Mouse (Mus musculus): ENCODE results near the gene Eif4enif1. TPM values are rescaled to one million over a fixed set of nuclear protein-coding genes. Genes with fewer than 3 reads are reported as not detected.
"Not testable (repeated sequence)": the region's sequence is repeated elsewhere in the genome, so short reads cannot be mapped to it uniquely, and the experiment has no call there.

The Eif4enif1 gene
- total RNA-seq (2014; fragmentation: Nextera tagmentation) (103 and 156 TPM in 2 replicates), total RNA-seq (2017) (58.1 and 86.4 TPM in 2 replicates)

DNA sequence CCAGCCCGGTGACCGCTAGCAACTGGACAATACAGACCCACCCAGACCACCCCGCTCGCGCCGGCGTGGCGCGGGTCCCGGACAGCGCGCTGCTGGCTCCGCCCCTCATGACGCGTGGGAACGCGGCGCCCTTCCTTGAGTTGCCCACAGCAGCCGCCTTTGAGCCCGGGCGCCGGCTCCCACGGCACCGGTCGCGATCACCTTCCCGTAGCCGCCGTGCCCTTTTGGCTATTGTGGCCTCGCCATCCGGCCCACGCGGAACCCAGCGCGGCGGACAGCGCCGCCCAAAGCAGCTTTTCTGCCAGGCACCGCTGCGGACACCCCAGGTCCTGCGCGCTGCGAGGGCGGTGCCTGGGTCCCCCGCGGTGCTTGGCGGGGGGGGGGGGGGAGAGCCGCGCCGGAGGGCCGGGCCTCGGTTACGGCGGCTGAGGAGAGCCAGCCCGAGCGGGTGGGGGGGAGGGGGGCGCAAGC, at the start of gene Eif4enif1:
TSS of gene Eif4enif1 (plus strand) at position 162 of the 471 bp plus-strand sequence.
- ATAC-seq (replicated peaks; ENCODE audit: low FRiP score, low TSS enrichment, poor library complexity, severe bottlenecking) = peak; percentile 37

- ATAC-seq (replicated peaks; ENCODE audit: low FRiP score, low TSS enrichment, poor library complexity, severe bottlenecking) = peak; percentile 3; the same call in 1 of the 2 replicates
Measured at GRCm38 (mm10) chr11:3153666-3154397, 48.4 kb upstream of the Eif4enif1 start.

GRCm38 (mm10) chr11:3156991-3157390, 45.2 kb upstream of the Eif4enif1 start:
- not testable (repeated sequence) for ATAC-seq (replicated peaks; ENCODE audit: low FRiP score, low TSS enrichment, poor library complexity, severe bottlenecking)

DNA sequence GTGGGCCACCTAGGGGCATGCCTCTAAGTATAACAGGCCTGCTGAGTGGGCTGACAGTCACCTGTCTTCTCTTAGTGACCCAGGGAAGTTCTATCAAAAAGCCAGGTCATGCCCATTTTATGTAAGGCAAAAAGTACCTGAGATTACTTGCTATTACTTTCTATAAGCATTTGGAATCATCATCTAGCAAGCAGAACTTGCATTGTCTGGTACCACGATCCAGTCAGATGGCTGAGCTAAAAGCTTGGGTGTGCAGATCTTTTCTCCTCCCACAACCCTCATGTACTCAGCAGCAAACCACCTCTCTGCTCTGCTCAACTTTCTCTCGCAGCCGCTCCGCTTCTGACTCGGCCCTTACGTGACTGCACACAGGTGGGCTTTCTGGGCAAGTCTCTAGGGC, 44.2 kb upstream of the Eif4enif1 start:
- ATAC-seq (replicated peaks; ENCODE audit: low FRiP score, low TSS enrichment, poor library complexity, severe bottlenecking) = not testable (repeated sequence)

DNA sequence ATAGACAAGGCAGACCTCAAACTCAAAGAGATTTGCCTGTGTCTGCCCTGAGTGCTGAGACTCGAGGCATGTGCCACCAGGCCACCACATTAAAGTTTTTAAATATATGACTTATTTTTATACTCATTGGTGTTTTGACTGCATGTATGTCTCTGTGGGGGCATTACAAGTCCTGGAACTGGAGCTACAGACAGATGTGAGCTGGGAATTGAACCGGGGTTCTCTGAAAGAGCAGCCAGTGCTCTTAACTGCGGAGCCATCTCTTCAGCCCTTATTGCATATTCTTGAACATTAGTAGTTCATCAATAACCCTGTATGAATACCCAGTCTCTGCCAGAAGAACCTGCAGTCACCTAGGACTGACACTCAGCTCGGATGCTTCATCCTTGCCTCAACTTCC, 43.4 kb upstream of the Eif4enif1 start:
- ATAC-seq (replicated peaks; ENCODE audit: low FRiP score, low TSS enrichment, poor library complexity, severe bottlenecking) = not testable (repeated sequence)

DNA sequence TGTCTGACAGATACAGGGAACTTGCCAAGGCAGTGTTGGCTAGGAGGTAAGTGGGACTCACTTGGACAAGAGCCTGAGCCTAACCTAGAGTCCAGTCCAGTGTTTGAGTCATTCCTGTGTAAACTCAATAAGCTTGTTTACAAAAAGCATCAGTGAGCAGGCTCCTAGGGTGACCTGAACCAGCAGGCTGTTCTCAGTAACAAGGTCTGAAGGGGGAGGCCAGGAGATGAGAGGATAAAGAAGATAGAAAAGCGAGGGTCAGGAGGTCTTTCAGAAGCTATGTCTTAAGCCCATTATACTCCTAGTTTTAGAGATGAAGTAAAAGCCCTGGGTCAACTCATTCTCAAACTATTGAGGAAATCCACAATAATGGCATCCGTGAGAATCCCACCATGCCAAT, 40.8 kb upstream of the Eif4enif1 start:
- not testable (repeated sequence) for ATAC-seq (replicated peaks; ENCODE audit: low FRiP score, low TSS enrichment, poor library complexity, severe bottlenecking)

DNA sequence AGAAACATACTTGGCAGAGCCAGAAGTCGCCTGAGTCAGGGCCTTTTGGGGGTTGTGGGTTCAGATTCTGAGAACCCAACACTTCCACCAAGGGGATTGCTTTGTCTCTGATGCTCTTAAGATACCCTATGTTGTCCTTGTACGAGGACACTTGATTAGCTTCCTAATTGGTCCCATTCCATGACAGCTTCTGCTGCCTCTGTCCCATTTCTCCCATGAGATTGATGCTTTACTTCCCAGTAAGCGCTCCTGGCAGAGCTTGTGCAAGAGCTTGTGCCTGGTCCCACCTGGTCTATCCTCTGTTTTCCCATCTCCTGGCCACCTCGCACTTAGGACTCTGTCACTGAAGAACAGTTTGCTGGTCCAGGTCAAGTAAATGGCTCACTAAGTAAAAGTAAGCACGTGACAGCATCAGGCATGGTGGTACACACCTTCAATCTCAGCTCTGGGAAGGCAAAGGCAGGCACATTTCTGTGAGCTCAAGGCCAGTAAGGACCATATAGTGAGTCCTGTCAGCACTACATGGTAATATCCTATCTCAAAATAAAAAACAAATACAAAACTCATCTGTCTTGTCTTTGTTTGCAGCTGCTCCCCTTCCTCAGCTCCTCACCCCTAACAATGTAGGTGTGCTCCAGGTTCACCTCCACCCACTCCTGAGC, 39.8 kb upstream of the Eif4enif1 start:
- ATAC-seq (replicated peaks; ENCODE audit: low FRiP score, low TSS enrichment, poor library complexity, severe bottlenecking) = peak; percentile 6; the same call in 1 of the 2 replicates

GRCm38 (mm10) chr11:3163122-3163521, 39.1 kb upstream of the Eif4enif1 start:
- not testable (repeated sequence) for ATAC-seq (replicated peaks; ENCODE audit: low FRiP score, low TSS enrichment, poor library complexity, severe bottlenecking)

GRCm38 (mm10) chr11:3163661-3164060, 38.5 kb upstream of the Eif4enif1 start:
- ATAC-seq (replicated peaks; ENCODE audit: low FRiP score, low TSS enrichment, poor library complexity, severe bottlenecking) = not testable (repeated sequence)

- peak; percentile 16 for ATAC-seq (replicated peaks; ENCODE audit: low FRiP score, low TSS enrichment, poor library complexity, severe bottlenecking)
Measured at GRCm38 (mm10) chr11:3165210-3165782, 36.9 kb upstream of the Eif4enif1 start.

- ATAC-seq (replicated peaks; ENCODE audit: low FRiP score, low TSS enrichment, poor library complexity, severe bottlenecking) = not testable (repeated sequence)
Measured at GRCm38 (mm10) chr11:3166321-3166720, 35.9 kb upstream of the Eif4enif1 start.

DNA sequence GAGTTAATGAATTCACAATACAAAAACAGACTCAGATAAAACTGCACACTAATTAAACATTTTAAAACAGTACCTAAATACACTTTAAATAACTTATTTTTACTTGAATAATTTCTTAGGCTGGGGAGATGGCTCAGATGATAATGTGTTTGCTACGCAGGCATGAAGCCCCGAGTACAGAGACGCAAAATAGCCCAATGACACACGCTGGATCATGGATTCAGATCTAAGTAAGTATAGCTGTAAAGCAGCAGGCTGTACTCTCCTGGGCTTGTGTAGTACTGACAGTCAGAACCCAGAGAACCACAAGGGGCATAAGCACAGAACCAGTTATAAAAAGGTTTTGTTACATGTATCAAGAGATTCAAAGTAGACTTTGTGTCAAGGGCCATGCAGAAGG, 35.1 kb upstream of the Eif4enif1 start:
- 0 out of 2 replicates have a peak, but pooled peaks have one; percentile 6 for ATAC-seq (replicated peaks; ENCODE audit: low FRiP score, low TSS enrichment, poor library complexity, severe bottlenecking)

DNA sequence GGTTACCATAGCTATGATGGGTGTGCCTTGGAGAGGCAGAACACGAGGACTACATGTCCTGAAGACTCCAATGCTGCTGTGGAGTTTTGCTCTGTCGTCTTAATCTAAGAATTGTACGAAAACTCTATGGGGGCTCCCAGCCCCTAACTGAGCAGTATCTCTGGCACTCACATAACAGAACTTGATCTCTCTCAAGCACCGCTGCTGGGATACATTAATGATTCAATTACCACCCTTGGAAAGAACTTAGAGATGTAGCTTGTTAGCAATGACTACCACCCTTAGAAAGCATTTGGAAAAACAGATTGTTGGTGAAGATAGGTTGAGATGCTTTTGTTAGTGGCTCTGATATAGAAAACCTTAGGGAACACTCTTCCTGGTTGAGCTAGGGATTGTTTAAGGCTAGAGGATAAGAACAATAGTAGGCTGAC, 34.6 kb upstream of the Eif4enif1 start:
- ATAC-seq (replicated peaks; ENCODE audit: low FRiP score, low TSS enrichment, poor library complexity, severe bottlenecking) = 0 out of 2 replicates have a peak, but pooled peaks have one; percentile 6

- not testable (repeated sequence) for ATAC-seq (replicated peaks; ENCODE audit: low FRiP score, low TSS enrichment, poor library complexity, severe bottlenecking)
Measured at GRCm38 (mm10) chr11:3169042-3169441, 33.1 kb upstream of the Eif4enif1 start.

DNA sequence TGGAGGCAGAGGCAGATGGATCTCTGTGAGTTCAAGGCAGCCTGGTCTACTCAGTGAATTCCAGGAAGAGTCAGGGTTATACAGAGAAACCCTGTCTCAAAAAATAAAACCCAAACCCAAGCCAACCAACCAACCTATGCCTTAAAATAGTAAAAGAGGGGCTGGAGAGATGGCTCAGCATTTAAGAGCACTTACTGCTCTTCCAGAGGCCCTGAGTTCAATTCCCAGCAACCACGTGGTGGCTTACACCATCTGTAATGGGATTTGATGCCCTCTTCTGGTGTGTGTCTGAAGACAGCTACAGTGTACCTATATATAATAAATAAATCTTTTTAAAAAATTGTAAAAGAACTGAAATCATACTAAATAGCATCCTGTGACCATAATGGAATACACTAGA, 30.3 kb upstream of the Eif4enif1 start:
- not testable (repeated sequence) for ATAC-seq (replicated peaks; ENCODE audit: low FRiP score, low TSS enrichment, poor library complexity, severe bottlenecking)

DNA sequence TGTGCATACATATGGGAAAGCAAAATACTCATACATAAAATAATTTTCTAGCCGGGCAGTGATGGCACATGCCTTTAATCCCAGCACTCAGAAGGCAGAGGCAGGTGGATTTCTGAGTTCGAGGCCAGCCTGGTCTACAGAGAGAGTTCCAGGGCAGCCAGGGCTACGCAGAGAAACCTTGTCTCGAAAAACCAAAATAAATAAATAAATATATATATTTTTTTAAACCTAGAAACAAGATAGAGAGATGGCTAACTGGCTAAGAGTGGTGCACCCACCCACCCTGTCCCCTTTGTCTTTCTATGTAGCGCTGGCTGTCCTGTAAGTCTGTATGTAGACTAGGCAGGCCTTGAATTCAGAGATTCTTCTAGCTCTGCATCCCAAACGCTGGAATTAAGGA, 29.7 kb upstream of the Eif4enif1 start:
- ATAC-seq (replicated peaks; ENCODE audit: low FRiP score, low TSS enrichment, poor library complexity, severe bottlenecking) = not testable (repeated sequence)

DNA sequence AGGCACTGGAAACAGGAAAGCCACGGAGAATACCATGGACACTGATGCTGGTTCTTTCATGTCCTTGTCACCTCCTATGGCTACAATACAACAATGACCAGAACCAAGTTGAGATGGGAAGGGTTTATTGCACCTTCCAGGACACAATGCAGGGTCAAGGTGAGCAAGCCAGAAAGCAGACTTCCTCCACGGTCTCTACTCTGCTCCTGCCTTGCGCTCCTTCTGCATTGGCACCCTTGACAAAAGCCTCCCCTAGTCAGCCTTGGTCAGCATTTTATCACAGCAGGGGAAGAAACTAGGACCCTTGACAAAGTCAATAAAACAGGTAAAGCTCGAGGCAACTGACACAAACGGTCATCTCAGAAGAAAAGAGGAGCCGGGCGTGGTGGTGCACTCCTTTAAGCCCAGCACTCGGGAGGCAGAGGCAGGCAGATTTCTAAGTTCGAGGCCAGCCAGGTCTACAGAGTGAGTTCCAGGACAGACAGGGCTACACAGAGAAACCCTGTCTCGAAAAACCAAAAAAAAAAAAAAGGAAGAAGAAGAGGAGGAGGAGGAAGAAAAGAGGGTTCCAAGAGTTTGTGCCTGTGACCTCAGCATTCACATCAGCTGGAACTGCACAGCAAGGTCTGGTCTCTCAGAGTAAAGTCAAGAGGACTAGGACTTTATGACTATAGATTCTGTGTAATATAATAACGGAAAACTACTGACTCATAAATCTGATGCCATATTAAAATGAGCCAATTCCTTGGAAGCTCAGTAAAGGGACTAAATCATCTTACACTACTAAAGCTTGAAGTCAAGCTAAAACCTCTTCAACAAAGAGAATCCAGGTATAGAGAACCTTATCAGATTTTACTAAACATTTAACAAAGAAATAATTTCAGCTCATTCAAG, 28.5 kb upstream of the Eif4enif1 start:
- peak; percentile 46 for ATAC-seq (replicated peaks; ENCODE audit: low FRiP score, low TSS enrichment, poor library complexity, severe bottlenecking)

DNA sequence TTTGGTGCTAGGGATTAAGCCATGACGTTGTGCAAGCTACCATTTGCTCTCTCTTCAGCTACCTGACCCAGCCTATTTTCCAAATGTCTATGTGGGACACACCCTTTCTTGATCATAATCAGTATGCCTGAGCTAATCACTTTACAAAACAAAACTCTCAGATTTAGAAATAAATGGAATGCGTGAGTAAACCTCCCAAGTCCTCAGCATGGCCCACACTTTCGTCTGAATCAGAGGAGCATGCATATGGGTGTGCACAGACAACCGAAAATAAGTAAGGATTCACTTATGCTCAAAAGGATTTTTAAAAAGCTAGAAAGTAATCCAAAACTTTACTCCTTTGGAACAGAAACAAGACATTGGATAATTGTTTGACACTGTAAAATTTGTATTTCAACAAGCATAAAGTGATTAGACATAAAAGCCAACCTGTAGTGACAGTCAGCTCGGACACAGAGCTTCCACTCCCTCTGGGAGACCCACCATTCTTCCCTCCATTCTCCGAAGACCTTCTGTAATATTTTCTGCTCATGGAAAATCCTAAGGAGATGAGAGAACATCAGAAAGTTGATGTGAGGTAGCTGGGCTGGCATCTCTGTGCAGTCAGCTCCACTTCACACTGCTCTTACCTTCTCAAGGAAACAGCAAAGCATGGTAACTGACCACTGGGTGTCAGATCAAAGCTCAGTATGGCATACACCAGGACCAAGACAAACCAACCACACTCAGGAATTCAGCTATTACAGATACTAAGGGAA, 23.0 kb upstream of the Eif4enif1 start:
- not testable (repeated sequence) for ATAC-seq (replicated peaks; ENCODE audit: low FRiP score, low TSS enrichment, poor library complexity, severe bottlenecking)
